Mouse (Mus musculus): ENCODE results near the gene Cfl1. TPM values are rescaled to one million over a fixed set of nuclear protein-coding genes. Genes with fewer than 3 reads are reported as not detected.

Gene Cfl1
- polyA plus RNA-seq, 1 experiment from 2014 or later: 2,700 TPM

GRCm38 (mm10) chr19:5456241-5456921 is 33.9 kb upstream of the Cfl1 start:
- H3K9ac ChIP-seq: peak overlapping the region; percentile 76
- H3K27ac ChIP-seq: peak overlapping the region; percentile 87
- 0 out of 2 replicates have a peak, but pooled peaks have one; percentile 8 for ATAC-seq (ENCODE audit: insufficient number of reproducible peaks, insufficient read depth, low FRiP score, low TSS enrichment, low read depth)
- peak overlapping the region; percentile 74 for H3K4me3 ChIP-seq
- WGBS: 5% methylated on average over 26 of the region's 26 CpGs
- no peaks in the 10 kb centered on the region for H3K9me3 ChIP-seq
- H3K36me3 ChIP-seq: peaks cover 13% of the 10 kb centered on the region; the same call in 1 of the 2 replicates
- H3K4me1 ChIP-seq: peaks cover 36% of the 10 kb centered on the region
- H3K4me2 ChIP-seq: peak overlapping the region; percentile 99
- peaks cover 9% of the 10 kb centered on the region for H3K27me3 ChIP-seq

- Histone ChIP-seq H3K4me2 (peak overlapping the region; percentile 99), H3K9me3 (no peaks in the 10 kb centered on the region), H3K27me3 (peaks cover 7% of the 10 kb centered on the region; the same call in 1 of the 2 replicates), H3K9ac (peak overlapping the region; percentile 76), H3K4me1 (peaks cover 40% of the 10 kb centered on the region), H3K4me3 (peak overlapping the region; percentile 74), H3K27ac (peak overlapping the region; percentile 87), H3K36me3 (peaks cover 17% of the 10 kb centered on the region)
- ATAC-seq (ENCODE audit: insufficient number of reproducible peaks, insufficient read depth, low FRiP score, low TSS enrichment, low read depth): peak; percentile 84
- under 1% methylated on average over 70 of the region's 70 CpGs for WGBS
Measured at GRCm38 (mm10) chr19:5456922-5457745, 33.1 kb upstream of the Cfl1 start.

DNA sequence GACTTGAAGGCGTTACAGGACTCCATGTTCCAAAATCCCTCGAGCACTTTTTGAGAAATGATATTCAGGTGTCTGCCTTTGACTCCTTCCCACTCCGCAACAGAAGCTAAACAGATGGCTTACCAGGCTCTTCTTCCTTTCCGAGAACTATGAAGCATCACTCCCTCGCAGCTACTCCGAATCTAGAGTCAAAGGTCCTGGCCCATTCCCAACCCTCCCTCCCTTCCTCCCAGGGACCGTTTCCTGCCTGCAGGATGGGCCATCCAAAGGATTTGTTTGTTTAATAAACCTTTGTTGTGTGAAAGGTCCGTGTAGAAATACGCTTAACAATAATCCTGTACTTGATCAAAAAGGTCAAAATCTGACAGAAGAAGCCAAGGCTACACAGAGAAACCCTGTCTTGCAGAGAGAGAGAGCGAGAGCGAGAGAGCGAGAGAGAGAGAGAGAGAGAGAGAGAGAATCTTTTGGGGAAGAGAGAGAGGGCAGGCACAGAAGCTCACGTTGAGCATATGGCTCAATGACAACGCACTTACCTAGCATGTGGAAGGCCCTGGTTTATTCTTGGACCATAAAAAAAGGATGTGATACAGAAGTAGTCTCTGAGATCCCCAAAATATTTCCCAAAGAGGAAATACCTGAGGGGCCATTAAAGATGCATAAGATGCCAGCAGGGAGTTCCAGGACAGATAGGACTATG is 32.4 kb upstream of the Cfl1 start, which contains the start of gene Ccdc85b:
Gene Ccdc85b (minus strand): TSS at position 149 of the 697 bp plus-strand sequence.
- peak within 1 kb of the TSS; percentile 99 for H3K4me2 ChIP-seq
- H3K4me1 ChIP-seq: peaks cover 40% of the 10 kb centered on the region
- H3K27me3 ChIP-seq: peaks cover 7% of the 10 kb centered on the region; the same call in 1 of the 2 replicates
- 17% methylated on average over 14 of the region's 14 CpGs for WGBS
- H3K4me3 ChIP-seq: peak within 1 kb of the TSS; percentile 74
- H3K36me3 ChIP-seq: peaks cover 24% of the 10 kb centered on the region
- ATAC-seq (ENCODE audit: insufficient number of reproducible peaks, insufficient read depth, low FRiP score, low TSS enrichment, low read depth): no peak
- peak within 1 kb of the TSS; percentile 76 for H3K9ac ChIP-seq
- H3K9me3 ChIP-seq: no peaks in the 10 kb centered on the region
- peak within 1 kb of the TSS; percentile 87 for H3K27ac ChIP-seq

- no peak overlapping the region for H3K27ac ChIP-seq
- no peaks in the 10 kb centered on the region for H3K9me3 ChIP-seq
- H3K27me3 ChIP-seq: peaks cover 7% of the 10 kb centered on the region; the same call in 1 of the 2 replicates
- no peak overlapping the region for H3K4me3 ChIP-seq
- peaks cover 44% of the 10 kb centered on the region for H3K4me1 ChIP-seq
- ATAC-seq (ENCODE audit: insufficient number of reproducible peaks, insufficient read depth, low FRiP score, low TSS enrichment, low read depth): no peak
- WGBS: 70% methylated on average over 7 of the region's 7 CpGs
- H3K9ac ChIP-seq: no peak overlapping the region
- H3K4me2 ChIP-seq: no peak overlapping the region
- H3K36me3 ChIP-seq: peaks cover 31% of the 10 kb centered on the region
Measured at GRCm38 (mm10) chr19:5459019-5459418, 31.2 kb upstream of the Cfl1 start.

GRCm38 (mm10) chr19:5459896-5460295 is 30.4 kb upstream of the Cfl1 start:
- H3K27ac ChIP-seq: peak overlapping the region; percentile 70; the same call in 1 of the 2 replicates
- 37% methylated on average over 3 of the region's 3 CpGs for WGBS
- peak overlapping the region; percentile 68 for H3K4me3 ChIP-seq
- H3K36me3 ChIP-seq: peaks cover 30% of the 10 kb centered on the region
- no peaks in the 10 kb centered on the region for H3K9me3 ChIP-seq
- H3K4me1 ChIP-seq: peaks cover 45% of the 10 kb centered on the region
- H3K4me2 ChIP-seq: peak overlapping the region; percentile 91
- ATAC-seq (ENCODE audit: insufficient number of reproducible peaks, insufficient read depth, low FRiP score, low TSS enrichment, low read depth): no peak
- H3K9ac ChIP-seq: peak overlapping the region; percentile 79
- peaks cover 7% of the 10 kb centered on the region; the same call in 1 of the 2 replicates for H3K27me3 ChIP-seq

DNA sequence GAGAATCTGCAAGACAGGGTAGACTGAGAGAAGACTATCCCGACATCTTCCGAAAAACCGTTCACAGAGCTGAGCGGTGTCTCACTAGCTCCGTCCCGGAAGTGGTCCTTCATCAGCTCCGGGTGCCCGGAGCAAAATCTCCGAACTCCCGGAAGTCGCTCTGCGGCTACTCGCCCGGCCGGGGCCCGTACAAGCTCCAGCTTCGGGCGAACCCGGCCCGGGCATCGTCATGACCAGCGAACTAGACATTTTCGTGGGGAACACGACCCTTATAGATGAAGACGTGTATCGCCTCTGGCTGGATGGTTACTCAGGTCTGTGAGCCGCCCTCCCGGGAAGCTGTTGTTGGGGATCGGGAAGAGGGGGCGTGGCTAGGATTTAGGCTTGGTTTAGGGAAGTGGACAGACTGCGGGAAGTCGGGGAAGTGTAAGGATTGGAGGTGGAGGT is 29.8 kb upstream of the Cfl1 start, which contains the start of gene Fibp:
Gene Fibp (plus strand): TSS at position 151 of the 447 bp plus-strand sequence.
- peak within 1 kb of the TSS; percentile 91 for H3K4me2 ChIP-seq
- H3K9ac ChIP-seq: peak within 1 kb of the TSS; percentile 79
- WGBS: under 1% methylated on average over 32 of the region's 32 CpGs
- peak within 1 kb of the TSS; percentile 68 for H3K4me3 ChIP-seq
- peaks cover 35% of the 10 kb centered on the region for H3K36me3 ChIP-seq
- peaks cover 7% of the 10 kb centered on the region; the same call in 1 of the 2 replicates for H3K27me3 ChIP-seq
- peak within 1 kb of the TSS; percentile 70 for H3K27ac ChIP-seq
- H3K4me1 ChIP-seq: peaks cover 39% of the 10 kb centered on the region
- no peaks in the 10 kb centered on the region for H3K9me3 ChIP-seq
- ATAC-seq (ENCODE audit: insufficient number of reproducible peaks, insufficient read depth, low FRiP score, low TSS enrichment, low read depth): 0 out of 2 replicates have a peak, but pooled peaks have one; percentile 53

DNA sequence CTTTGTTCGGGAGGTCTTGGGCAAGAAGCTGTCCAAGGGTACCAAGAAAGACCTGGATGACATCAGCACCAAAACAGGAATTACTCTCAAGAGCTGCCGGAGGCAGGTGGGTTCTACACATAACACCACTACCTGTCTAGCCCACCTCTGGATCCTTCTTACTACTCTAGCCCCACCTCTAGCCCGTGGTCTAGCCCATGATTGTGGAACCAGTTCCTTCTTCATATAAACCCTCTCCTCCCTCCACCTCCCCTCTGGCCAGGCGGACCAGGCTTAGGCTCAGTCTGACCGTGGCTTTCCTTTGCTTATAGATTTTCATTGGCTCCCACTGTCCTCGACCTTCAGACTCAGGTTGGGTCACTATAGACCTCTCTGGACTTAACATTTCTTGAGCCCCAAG is 28.8 kb upstream of the Cfl1 start:
- peaks cover 45% of the 10 kb centered on the region for H3K36me3 ChIP-seq
- WGBS: 85% methylated on average over 6 of the region's 6 CpGs
- peak overlapping the region; percentile 68 for H3K4me3 ChIP-seq
- ATAC-seq (ENCODE audit: insufficient number of reproducible peaks, insufficient read depth, low FRiP score, low TSS enrichment, low read depth): no peak
- peaks cover 30% of the 10 kb centered on the region for H3K4me1 ChIP-seq
- H3K9ac ChIP-seq: peak overlapping the region; percentile 79
- no peak overlapping the region for H3K27ac ChIP-seq
- peaks cover 7% of the 10 kb centered on the region; the same call in 1 of the 2 replicates for H3K27me3 ChIP-seq
- no peaks in the 10 kb centered on the region for H3K9me3 ChIP-seq
- H3K4me2 ChIP-seq: peak overlapping the region; percentile 91

GRCm38 (mm10) chr19:5463212-5463611 is 27.0 kb upstream of the Cfl1 start:
- Histone ChIP-seq H3K9me3 (no peaks in the 10 kb centered on the region), H3K27ac (no peak overlapping the region), H3K36me3 (peaks cover 61% of the 10 kb centered on the region), H3K9ac (no peak overlapping the region), H3K27me3 (peaks cover 7% of the 10 kb centered on the region; the same call in 1 of the 2 replicates), H3K4me1 (peaks cover 22% of the 10 kb centered on the region), H3K4me2 (no peak overlapping the region), H3K4me3 (no peak overlapping the region)
- 86% methylated on average over 9 of the region's 9 CpGs for WGBS
- ATAC-seq (ENCODE audit: insufficient number of reproducible peaks, insufficient read depth, low FRiP score, low TSS enrichment, low read depth): no peak

GRCm38 (mm10) chr19:5463791-5464562 is 26.3 kb upstream of the Cfl1 start:
- H3K27ac ChIP-seq: peak overlapping the region; percentile 44; the same call in 1 of the 2 replicates
- WGBS: 40% methylated on average over 15 of the region's 15 CpGs
- H3K4me1 ChIP-seq: peaks cover 25% of the 10 kb centered on the region
- 0 out of 2 replicates have a peak, but pooled peaks have one; percentile 29 for ATAC-seq (ENCODE audit: insufficient number of reproducible peaks, insufficient read depth, low FRiP score, low TSS enrichment, low read depth)
- H3K4me3 ChIP-seq: peak overlapping the region; percentile 29
- H3K9ac ChIP-seq: peak overlapping the region; percentile 65
- peak overlapping the region; percentile 63 for H3K4me2 ChIP-seq
- peaks cover 61% of the 10 kb centered on the region for H3K36me3 ChIP-seq
- peaks cover 4% of the 10 kb centered on the region; the same call in 1 of the 2 replicates for H3K27me3 ChIP-seq
- no peaks in the 10 kb centered on the region for H3K9me3 ChIP-seq

DNA sequence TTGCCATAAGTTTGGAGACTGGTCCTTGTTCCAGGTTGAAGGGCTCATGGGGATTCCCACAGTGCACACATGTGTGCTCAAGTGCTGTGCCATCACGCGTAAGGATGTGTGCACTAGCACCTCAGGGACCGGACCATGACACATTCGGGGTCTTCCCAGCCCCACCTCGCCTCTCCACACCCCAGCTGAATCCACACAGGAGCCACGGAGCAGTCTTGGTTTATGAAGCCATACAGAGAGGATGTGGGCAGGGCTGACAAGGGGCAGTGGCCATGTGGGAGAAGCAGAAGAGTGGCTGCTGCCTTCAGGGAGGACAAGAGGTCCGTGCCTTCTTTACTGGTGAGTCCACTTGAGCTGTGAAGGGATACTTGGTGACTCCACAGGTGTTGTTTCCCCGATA is 25.2 kb upstream of the Cfl1 start:
- no peak overlapping the region for H3K4me2 ChIP-seq
- no peaks in the 10 kb centered on the region for H3K9me3 ChIP-seq
- H3K36me3 ChIP-seq: peaks cover 61% of the 10 kb centered on the region
- WGBS: 94% methylated on average over 8 of the region's 8 CpGs
- no peak overlapping the region for H3K27ac ChIP-seq
- H3K4me3 ChIP-seq: no peak overlapping the region
- no peaks in the 10 kb centered on the region for H3K27me3 ChIP-seq
- no peak for ATAC-seq (ENCODE audit: insufficient number of reproducible peaks, insufficient read depth, low FRiP score, low TSS enrichment, low read depth)
- H3K9ac ChIP-seq: 0 out of 2 replicates have a peak overlapping the region, but pooled peaks have one; percentile 65
- H3K4me1 ChIP-seq: peaks cover 22% of the 10 kb centered on the region
